Mouse (Mus musculus) midbrain, postnatal 0 days (tissue): ENCODE results near the gene Vash1. TPM values are rescaled to one million over a fixed set of nuclear protein-coding genes. Genes with fewer than 3 reads are reported as not detected.

Experiments
- ATAC-seq: fragments of 200-750 bp; cut with Nextera tagmentation; 2 replicates; pipeline ENCODE4 v1.8.0; 2017; ENCODE audit warnings: moderate number of reproducible peaks, mild to moderate bottlenecking, moderate TSS enrichment, moderate library complexity; ENCODE audit not compliant: low FRiP score
- DNase-seq: peaks from one replicate; pipeline ENCODE4 v3.0.0-alpha.2; 2015; ENCODE audit warnings: low spot score
- H3K27ac ChIP-seq: fragments of 300-500 bp; sonication (generic); 2 replicates; pipeline ENCODE4 v1.5.1; 2014; ENCODE audit warnings: low read depth, mild to moderate bottlenecking, low read length, mixed read lengths
- H3K27me3 ChIP-seq: fragments of 300-500 bp; sonication (generic); 2 replicates; pipeline ENCODE4 v1.6.1; 2014; ENCODE audit warnings: low read length, control low read depth, mixed read lengths; ENCODE audit not compliant: insufficient read depth
- H3K36me3 ChIP-seq: fragments of 300-500 bp; sonication (generic); 2 replicates; pipeline ENCODE4 v1.6.1; 2014; ENCODE audit warnings: low read length, control low read depth, mixed read lengths; ENCODE audit not compliant: insufficient read depth
- H3K4me1 ChIP-seq: fragments of 300-500 bp; sonication (generic); 2 replicates; pipeline ENCODE4 v1.6.1; 2014; ENCODE audit warnings: mild to moderate bottlenecking, control low read depth, antibody characterized with exemption, low read length, mixed read lengths; ENCODE audit not compliant: insufficient read depth
- H3K4me2 ChIP-seq: fragments of 300-500 bp; sonication (generic); 2 replicates; pipeline ENCODE4 v1.6.1; 2014; ENCODE audit warnings: low read depth, mild to moderate bottlenecking, low read length, mixed read lengths; ENCODE audit not compliant: poor library complexity, severe bottlenecking
- H3K4me3 ChIP-seq: fragments of 300-500 bp; sonication (generic); 2 replicates; pipeline ENCODE4 v1.5.1; 2014; ENCODE audit warnings: low read depth, mild to moderate bottlenecking, low read length, moderate library complexity
- H3K9ac ChIP-seq: fragments of 300-500 bp; sonication (generic); replicated peaks from 2 replicates; pipeline ENCODE4 v1.6.1; 2014; ENCODE audit warnings: mild to moderate bottlenecking, low read length, moderate library complexity, mixed read lengths; ENCODE audit not compliant: poor library complexity, severe bottlenecking
- H3K9me3 ChIP-seq: fragments of 300-500 bp; sonication (generic); 2 replicates; pipeline ENCODE4 v1.6.1; 2016; ENCODE audit warnings: low read length, control low read depth
- CTCF ChIP-seq: IDR thresholded peaks from 2 replicates; pipeline ENCODE4 v1.5.1; 2016; ENCODE audit warnings: antibody characterized with exemption, mild to moderate bottlenecking
- WGBS: fragments of 180-500 bp; shearing (Covaris S2); extraction: QIAGEN DNeasy Blood & Tissue Kit; methylation state at CpG from one replicate; pipeline ENCODE4 v1.1.7; 2014; 5-methylcytosine and 5-hydroxymethylcytosine counted together
- polyA plus RNA-seq: library from polyadenylated mRNA; unstranded; fragments of >200 nt; fragmentation: Nextera tagmentation; extraction: Ambion mirVana; gene quantifications from 2 replicates; pipeline ENCODE4 v1.2.1, GENCODE M21; 2015
- total RNA-seq: library from RNA; depleted of rRNA; stranded (reverse); fragments of >200 nt; gene quantifications from 2 replicates; pipeline ENCODE4 v1.2.3, GENCODE M21; 2014

Vash1 gene
- total and polyA plus RNA-seq, 2 experiments from 2014 or later = 25.4 to 89.4 TPM

- TF ChIP-seq CTCF = peak; percentile 88
- 0 out of 2 replicates have a peak, but pooled peaks cover 8% of the 10 kb centered on the region for H3K36me3 ChIP-seq
- no peak overlapping the region for H3K9ac ChIP-seq
- no peaks in the 10 kb centered on the region for H3K4me1 ChIP-seq
- no peak overlapping the region for H3K4me2 ChIP-seq
- H3K27me3 ChIP-seq = no peaks in the 10 kb centered on the region
- no peak overlapping the region for H3K27ac ChIP-seq
- DNase-seq (peak; percentile 72), ATAC-seq (no peak)
- no peaks in the 10 kb centered on the region for H3K9me3 ChIP-seq
- WGBS = 39% methylated on average over 5 of the region's 5 CpGs
- no peak overlapping the region for H3K4me3 ChIP-seq
Measured at GRCm38 (mm10) chr12:86715401-86715800, 36.9 kb downstream of the Vash1 start.

GRCm38 (mm10) chr12:86716962-86717361 is 38.5 kb downstream of the Vash1 start:
- Histone ChIP-seq H3K27ac (no peak overlapping the region), H3K9me3 (no peaks in the 10 kb centered on the region), H3K4me2 (no peak overlapping the region), H3K27me3 (no peaks in the 10 kb centered on the region), H3K36me3 (0 out of 2 replicates have a peak, but pooled peaks cover 8% of the 10 kb centered on the region), H3K4me1 (no peaks in the 10 kb centered on the region), H3K4me3 (no peak overlapping the region), H3K9ac (no peak overlapping the region)
- 93% methylated on average over 11 of the region's 11 CpGs for WGBS
- no peak for DNase-seq
- no peak for TF ChIP-seq CTCF
- no peak for ATAC-seq

GRCm38 (mm10) chr12:86719961-86720639 is 41.6 kb downstream of the Vash1 start:
- WGBS = 86% methylated on average over 18 of the region's 18 CpGs
- Histone ChIP-seq H3K9me3 (no peaks in the 10 kb centered on the region), H3K27ac (no peak overlapping the region), H3K4me3 (no peak overlapping the region), H3K4me1 (no peaks in the 10 kb centered on the region), H3K4me2 (no peak overlapping the region), H3K36me3 (0 out of 2 replicates have a peak, but pooled peaks cover 5% of the 10 kb centered on the region), H3K27me3 (no peaks in the 10 kb centered on the region), H3K9ac (no peak overlapping the region)
- no peak for TF ChIP-seq CTCF
- ATAC-seq (no peak), DNase-seq (no peak)

GRCm38 (mm10) chr12:86721453-86721852 is 43.0 kb downstream of the Vash1 start:
- DNase-seq = peak; percentile 17
- Histone ChIP-seq H3K4me2 (no peak overlapping the region), H3K4me3 (no peak overlapping the region), H3K9ac (no peak overlapping the region), H3K36me3 (0 out of 2 replicates have a peak, but pooled peaks cover 5% of the 10 kb centered on the region), H3K9me3 (no peaks in the 10 kb centered on the region), H3K4me1 (no peaks in the 10 kb centered on the region), H3K27me3 (no peaks in the 10 kb centered on the region), H3K27ac (no peak overlapping the region)
- ATAC-seq = no peak
- no peak for TF ChIP-seq CTCF
- 76% methylated on average over 5 of the region's 5 CpGs for WGBS

- no peaks in the 10 kb centered on the region for H3K27me3 ChIP-seq
- TF ChIP-seq CTCF = no peak
- no peak overlapping the region for H3K27ac ChIP-seq
- H3K9ac ChIP-seq = no peak overlapping the region
- 81% methylated on average over 2 of the region's 2 CpGs for WGBS
- ATAC-seq (no peak), DNase-seq (no peak)
- H3K4me3 ChIP-seq = no peak overlapping the region
- no peaks in the 10 kb centered on the region for H3K9me3 ChIP-seq
- 0 out of 2 replicates have a peak, but pooled peaks cover 5% of the 10 kb centered on the region for H3K36me3 ChIP-seq
- H3K4me2 ChIP-seq = no peak overlapping the region
- H3K4me1 ChIP-seq = no peaks in the 10 kb centered on the region
Measured at GRCm38 (mm10) chr12:86724300-86724699, 45.8 kb downstream of the Vash1 start.

- H3K9me3 ChIP-seq = no peaks in the 10 kb centered on the region
- no peaks in the 10 kb centered on the region for H3K4me1 ChIP-seq
- peak overlapping the region; percentile 66 for H3K9ac ChIP-seq
- no peaks in the 10 kb centered on the region for H3K27me3 ChIP-seq
- peak; percentile 24; the same call in 1 of the 2 replicates for ATAC-seq
- WGBS = 1% methylated on average over 18 of the region's 19 CpGs
- peak overlapping the region; percentile 67 for H3K4me3 ChIP-seq
- no peak for TF ChIP-seq CTCF
- peak; percentile 55 for DNase-seq
- no peaks in the 10 kb centered on the region for H3K36me3 ChIP-seq
- peak overlapping the region; percentile 72 for H3K4me2 ChIP-seq
- H3K27ac ChIP-seq = peak overlapping the region; percentile 68; the same call in 1 of the 2 replicates
Measured at GRCm38 (mm10) chr12:86725706-86726105, 47.2 kb downstream of the Vash1 start.
